14 mouse cellular contexts compared by ENCODE assay signal in the genomic region with DNA sequence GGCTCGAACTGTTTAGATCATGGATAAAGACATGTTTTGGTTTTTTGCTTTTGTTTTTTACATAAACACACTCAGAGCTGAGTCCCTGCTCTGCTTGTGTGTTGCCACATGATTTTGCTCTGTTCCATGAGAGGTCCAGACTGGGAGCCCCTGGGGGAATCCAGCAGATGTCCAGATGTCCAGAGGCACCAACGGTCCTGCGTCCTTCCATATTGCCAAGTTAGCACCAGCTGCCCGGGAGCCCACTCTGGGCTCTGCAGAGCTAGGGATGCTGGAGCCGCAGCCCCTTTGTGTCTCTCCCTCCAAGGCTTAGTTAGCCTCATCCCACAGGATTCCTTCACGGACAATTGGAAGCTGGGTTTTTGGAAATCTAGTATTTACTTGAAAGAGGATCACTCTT.
DNase-seq lines count a peak whose midpoint lies in the region; ATAC-seq and TF ChIP-seq lines count a peak whose summit lies in the region.
"Had no signal": no experiment of that assay in that cellular context is flagged by ENCODE, and none has a peak within 500 bp of the region (broad histone marks: within the 10 kb centered on the region; RNA-seq: fewer than 3 reads in every experiment).

No protein-coding gene starts in this region.

- peaks cover 3% of the 10 kb centered on the region; the same call in 1 of the 2 replicates for H3K4me1 ChIP-seq in kidney, embryonic 14.5 days (ENCODE audit: control insufficient read depth, insufficient read depth, low read length)
- peaks cover 8% of the 10 kb centered on the region for H3K4me1 ChIP-seq in lung, embryonic 16.5 days (replicated peaks; ENCODE audit: control insufficient read depth, insufficient read depth, low read length)
- H3K4me1 ChIP-seq in stomach, postnatal 0 days (replicated peaks; ENCODE audit: control insufficient read depth, insufficient read depth), result 0 out of 2 replicates have a peak, but pooled peaks cover 2% of the 10 kb centered on the region
- H3K4me1 ChIP-seq in midbrain, embryonic 11.5 days (ENCODE audit: control insufficient read depth, insufficient read depth, low read length), result peaks cover 5% of the 10 kb centered on the region

- no peaks in the 10 kb centered on the region for H3K9me3 ChIP-seq in kidney, embryonic 14.5 days (ENCODE audit: control insufficient read depth, low read length)
- no peaks in the 10 kb centered on the region for H3K9me3 ChIP-seq in lung, embryonic 16.5 days (ENCODE audit: control insufficient read depth, low read length)
- no peaks in the 10 kb centered on the region for H3K9me3 ChIP-seq in stomach, postnatal 0 days (ENCODE audit: control insufficient read depth, low read length)
- H3K9me3 ChIP-seq in midbrain, embryonic 11.5 days (ENCODE audit: control insufficient read depth, low read length), result no peaks in the 10 kb centered on the region
- H3K9me3 ChIP-seq: limb, embryonic 12.5 days; midbrain, embryonic 10.5 days had no signal

- WGBS in kidney, embryonic 14.5 days, result 74% methylated on average over 6 of the region's 6 CpGs
- 56% methylated on average over 6 of the region's 6 CpGs for WGBS in lung, embryonic 16.5 days
- 69% methylated on average over 6 of the region's 6 CpGs for WGBS in stomach, postnatal 0 days
- 65% methylated on average over 6 of the region's 6 CpGs for WGBS in midbrain, embryonic 11.5 days

- H3K4me2 ChIP-seq in kidney, embryonic 14.5 days (replicated peaks; ENCODE audit: low read depth, low read length), result no peak overlapping the region
- H3K4me2 ChIP-seq in lung, embryonic 16.5 days (ENCODE audit: low read depth, low read length), result no peak overlapping the region
- no peak overlapping the region for H3K4me2 ChIP-seq in stomach, postnatal 0 days (replicated peaks; ENCODE audit: low read depth)
- no peak overlapping the region for H3K4me2 ChIP-seq in midbrain, embryonic 11.5 days
- H3K4me2 ChIP-seq: limb, embryonic 12.5 days had no signal

- H3K9ac ChIP-seq in kidney, embryonic 14.5 days (ENCODE audit: low read depth, low read length), result no peak overlapping the region
- H3K9ac ChIP-seq in lung, embryonic 16.5 days (ENCODE audit: low read length), result no peak overlapping the region
- H3K9ac ChIP-seq in stomach, postnatal 0 days (ENCODE audit: low read length), result no peak overlapping the region
- no peak overlapping the region for H3K9ac ChIP-seq in midbrain, embryonic 11.5 days (ENCODE audit: low read length)
- H3K9ac ChIP-seq: limb, embryonic 12.5 days had no signal

- H3K27ac ChIP-seq in kidney, embryonic 14.5 days (ENCODE audit: low read depth, low read length), result peak overlapping the region; percentile 37; the same call in 1 of the 2 replicates
- H3K27ac ChIP-seq in lung, embryonic 16.5 days (ENCODE audit: low read length), result peak overlapping the region; percentile 63
- peak overlapping the region; percentile 45; the same call in 1 of the 2 replicates for H3K27ac ChIP-seq in stomach, postnatal 0 days (replicated peaks)
- no peak overlapping the region for H3K27ac ChIP-seq in midbrain, embryonic 11.5 days (ENCODE audit: low read depth, low read length)
- H3K27ac ChIP-seq: limb, embryonic 12.5 days; midbrain, embryonic 10.5 days had no signal

- no peak for DNase-seq in kidney, adult 11 months
- DNase-seq in lung, adult 18-20 months, result no peak
- DNase-seq in heart, adult 9 months (ENCODE audit: low spot score in 2 of 2), result peak; percentile 34 to 43
- DNase-seq in stomach, postnatal 0 days (ENCODE audit: low spot score), result no peak
- DNase-seq in retina, postnatal 1 day, result no peak
- no peak for DNase-seq in midbrain, embryonic 11.5 days (ENCODE audit: low spot score, missing footprints)
- DNase-seq: cerebellum, adult 11 months; lung, adult 2 months; thymus, adult 18-20 months had no signal

- no peak for ATAC-seq in kidney, embryonic 14.5 days (ENCODE audit: low FRiP score, low TSS enrichment)
- peak; percentile 18; the same call in 1 of the 2 replicates for ATAC-seq in lung, embryonic 16.5 days (ENCODE audit: low read depth)
- ATAC-seq in stomach, postnatal 0 days (ENCODE audit: low FRiP score, low TSS enrichment), result 0 out of 2 replicates have a peak, but pooled peaks have one; percentile 33
- no peak for ATAC-seq in midbrain, embryonic 11.5 days (ENCODE audit: low FRiP score)

- TF ChIP-seq CTCF in stomach, postnatal 0 days (IDR thresholded peaks at IDR 0.05; ENCODE audit: low read depth), result no peak

- no peak for TF ChIP-seq EP300 in stomach, postnatal 0 days (optimal IDR thresholded peaks at IDR 0.05)

- H3K27me3 ChIP-seq in kidney, embryonic 14.5 days (ENCODE audit: control insufficient read depth, insufficient read depth, low read length), result peaks cover 7% of the 10 kb centered on the region; the same call in 1 of the 2 replicates
- H3K27me3 ChIP-seq in lung, embryonic 16.5 days (ENCODE audit: control insufficient read depth, insufficient read depth, low read depth, low read length), result peaks cover 8% of the 10 kb centered on the region
- no peaks in the 10 kb centered on the region for H3K27me3 ChIP-seq in stomach, postnatal 0 days (ENCODE audit: control insufficient read depth, insufficient read depth, low read length)
- peaks cover 5% of the 10 kb centered on the region; the same call in 1 of the 2 replicates for H3K27me3 ChIP-seq in midbrain, embryonic 11.5 days (ENCODE audit: control insufficient read depth, insufficient read depth, low read length)

- H3K4me3 ChIP-seq in kidney, embryonic 14.5 days (ENCODE audit: low read length), result no peak overlapping the region
- no peak overlapping the region for H3K4me3 ChIP-seq in lung, embryonic 16.5 days (ENCODE audit: low read length)
- H3K4me3 ChIP-seq in stomach, postnatal 0 days (ENCODE audit: low read depth, low read length), result no peak overlapping the region
- no peak overlapping the region for H3K4me3 ChIP-seq in midbrain, embryonic 11.5 days (ENCODE audit: low read depth, low read length)
- H3K4me3 ChIP-seq: erythroblast, embryonic 14.5 days; limb, embryonic 12.5 days; midbrain, embryonic 10.5 days had no signal

- H3K36me3 ChIP-seq in kidney, embryonic 14.5 days (ENCODE audit: control insufficient read depth, insufficient read depth, low read length), result no peaks in the 10 kb centered on the region
- no peaks in the 10 kb centered on the region for H3K36me3 ChIP-seq in lung, embryonic 16.5 days (ENCODE audit: control insufficient read depth, insufficient read depth, low read length)
- no peaks in the 10 kb centered on the region for H3K36me3 ChIP-seq in stomach, postnatal 0 days (ENCODE audit: control insufficient read depth, insufficient read depth, low read length)
- no peaks in the 10 kb centered on the region for H3K36me3 ChIP-seq in midbrain, embryonic 11.5 days (ENCODE audit: control insufficient read depth, insufficient read depth, low read length)
- H3K36me3 ChIP-seq: limb, embryonic 12.5 days; midbrain, embryonic 10.5 days had no signal

Comparison
In these comparisons a context has a peak if more than half of its experiments do, and no peak if none do; other contexts are left out.
1. ATAC-seq: peak in lung, embryonic 16.5 days (single experiment) and stomach, postnatal 0 days (single experiment); none in kidney, embryonic 14.5 days (single experiment) and midbrain, embryonic 11.5 days (single experiment).
2. DNase-seq: peak in heart, adult 9 months (2 of 2); none in kidney, adult 11 months (single experiment), lung, adult 18-20 months (0 of 2), stomach, postnatal 0 days (single experiment), retina, postnatal 1 day (single experiment) and midbrain, embryonic 11.5 days (single experiment).